Mouse (Mus musculus) forebrain, embryonic 14.5 days (tissue): ENCODE data around the gene Rasgrp2. TPM values are rescaled to one million over a fixed set of nuclear protein-coding genes. Genes with fewer than 3 reads are reported as not detected.
A peak's percentile ranks its signal among the peaks of the same experiment; 100 is the strongest.

Source experiments
- ATAC-seq: fragments of 200-750 bp; cut with Nextera tagmentation; 2 replicates; pipeline ENCODE4 v1.8.0; 2017; ENCODE audit warnings: mild to moderate bottlenecking, moderate library complexity
- DNase-seq: peaks from one replicate; pipeline ENCODE4 v3.0.0-alpha.2; 2015; ENCODE audit warnings: low spot score
- H3K27ac ChIP-seq: fragments of 300-500 bp; sonication (generic); 2 replicates; pipeline ENCODE4 v1.5.1; 2014; ENCODE audit warnings: low read depth, mild to moderate bottlenecking, control low read depth, low read length, moderate library complexity
- H3K27me3 ChIP-seq: fragments of 300-500 bp; sonication (generic); replicated peaks from 2 replicates; pipeline ENCODE4 v1.6.1; 2014; ENCODE audit warnings: low read length, control low read depth, mixed read lengths; ENCODE audit not compliant: control insufficient read depth, insufficient read depth
- H3K36me3 ChIP-seq: fragments of 300-500 bp; sonication (generic); 2 replicates; pipeline ENCODE4 v1.6.1; 2014; ENCODE audit warnings: low read length, control low read depth; ENCODE audit not compliant: control insufficient read depth, insufficient read depth
- H3K4me1 ChIP-seq: fragments of 300-500 bp; sonication (generic); 2 replicates; pipeline ENCODE4 v1.6.1; 2014; ENCODE audit warnings: antibody characterized with exemption, low read length, control low read depth; ENCODE audit not compliant: control insufficient read depth, insufficient read depth
- H3K4me2 ChIP-seq: fragments of 300-500 bp; sonication (generic); 2 replicates; pipeline ENCODE4 v1.6.1; 2014; ENCODE audit warnings: mild to moderate bottlenecking, control low read depth, low read length
- H3K4me3 ChIP-seq: fragments of 300-500 bp; sonication (generic); 2 replicates; pipeline ENCODE4 v1.5.1; 2014; ENCODE audit warnings: low read depth, low read length, control low read depth
- H3K9ac ChIP-seq: fragments of 300-500 bp; sonication (generic); 2 replicates; pipeline ENCODE4 v1.6.1; 2014; ENCODE audit warnings: mild to moderate bottlenecking, low read length, control low read depth, moderate library complexity
- H3K9me3 ChIP-seq: fragments of 300-500 bp; sonication (generic); replicated peaks from 2 replicates; pipeline ENCODE4 v1.6.1; 2016; ENCODE audit warnings: low read length, control low read depth, mixed read lengths; ENCODE audit not compliant: control insufficient read depth
- WGBS: fragments of 180-500 bp; shearing (Covaris S2); extraction: QIAGEN DNeasy Blood & Tissue Kit; methylation state at CpG from one replicate; pipeline ENCODE4 v1.1.7; 2014; 5-methylcytosine and 5-hydroxymethylcytosine counted together
- polyA plus RNA-seq: library from polyadenylated mRNA; unstranded; fragments of >200 nt; fragmentation: Nextera tagmentation; extraction: Ambion mirVana; gene quantifications from 2 replicates; pipeline ENCODE4 v1.2.1, GENCODE M21; 2014

Rasgrp2 gene
- polyA plus RNA-seq, 1 experiment from 2014 or later: 28.6 TPM

GRCm38 (mm10) chr19:6425595-6425994, 26.5 kb downstream of the Rasgrp2 start:
- peak overlapping the region; percentile 16; the same call in 1 of the 2 replicates for H3K4me2 ChIP-seq
- peaks cover 10% of the 10 kb centered on the region; the same call in 1 of the 2 replicates for H3K36me3 ChIP-seq
- H3K9ac ChIP-seq: no peak overlapping the region
- peaks cover 77% of the 10 kb centered on the region for H3K4me1 ChIP-seq
- peaks cover 35% of the 10 kb centered on the region for H3K27me3 ChIP-seq
- 10% methylated on average over 5 of the region's 5 CpGs for WGBS
- ATAC-seq (peak; percentile 43), DNase-seq (peak; percentile 84)
- H3K9me3 ChIP-seq: no peaks in the 10 kb centered on the region
- no peak overlapping the region for H3K4me3 ChIP-seq
- peak overlapping the region; percentile 52 for H3K27ac ChIP-seq

GRCm38 (mm10) chr19:6426703-6427500, 27.8 kb downstream of the Rasgrp2 start:
- ATAC-seq: peak; percentile 23
- WGBS: 5% methylated on average over 13 of the region's 13 CpGs
- Histone ChIP-seq H3K9me3 (no peaks in the 10 kb centered on the region), H3K4me1 (peaks cover 70% of the 10 kb centered on the region), H3K27me3 (peaks cover 35% of the 10 kb centered on the region), H3K27ac (peak overlapping the region; percentile 29; the same call in 1 of the 2 replicates), H3K4me2 (peak overlapping the region; percentile 67; the same call in 1 of the 2 replicates), H3K4me3 (no peak overlapping the region), H3K9ac (no peak overlapping the region), H3K36me3 (peaks cover 10% of the 10 kb centered on the region; the same call in 1 of the 2 replicates)
- peak; percentile 75 for DNase-seq

DNA sequence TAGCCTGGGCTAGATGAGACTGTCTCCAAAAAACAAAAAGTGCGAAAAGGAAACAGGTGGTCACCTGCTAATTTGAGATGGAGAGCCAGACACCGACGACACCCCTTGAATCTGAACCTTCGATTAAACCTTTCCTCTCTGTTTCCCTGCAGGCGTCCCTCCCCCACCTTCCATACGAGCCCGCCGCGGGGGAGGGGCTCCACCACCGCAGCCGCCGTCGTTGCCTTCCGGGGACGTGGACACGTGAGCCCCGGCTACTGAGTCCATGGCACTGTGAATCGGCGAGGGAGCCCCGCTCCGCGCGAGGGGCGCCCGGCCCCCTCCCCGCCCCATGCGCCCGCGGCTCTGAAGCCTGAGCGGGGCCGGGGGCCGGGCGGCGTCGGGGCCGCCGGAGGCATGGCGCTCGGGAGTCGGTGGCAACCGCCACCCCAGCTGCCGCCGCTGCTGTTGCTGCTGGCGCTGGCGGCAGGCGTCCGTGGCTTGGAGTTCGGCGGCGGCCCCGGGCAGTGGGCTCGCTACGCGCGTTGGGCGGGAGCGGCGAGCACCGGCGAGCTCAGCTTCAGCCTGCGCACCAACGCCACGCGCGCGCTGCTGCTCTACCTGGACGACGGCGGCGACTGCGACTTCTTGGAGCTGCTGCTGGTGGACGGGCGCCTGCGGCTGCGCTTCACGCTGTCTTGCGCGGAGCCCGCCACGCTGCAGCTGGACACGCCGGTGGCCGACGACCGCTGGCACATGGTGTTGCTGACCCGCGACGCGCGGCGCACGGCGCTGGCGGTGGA, 28.7 kb downstream of the Rasgrp2 start:
- Histone ChIP-seq H3K27me3 (peaks cover 35% of the 10 kb centered on the region), H3K4me1 (peaks cover 65% of the 10 kb centered on the region)

DNA sequence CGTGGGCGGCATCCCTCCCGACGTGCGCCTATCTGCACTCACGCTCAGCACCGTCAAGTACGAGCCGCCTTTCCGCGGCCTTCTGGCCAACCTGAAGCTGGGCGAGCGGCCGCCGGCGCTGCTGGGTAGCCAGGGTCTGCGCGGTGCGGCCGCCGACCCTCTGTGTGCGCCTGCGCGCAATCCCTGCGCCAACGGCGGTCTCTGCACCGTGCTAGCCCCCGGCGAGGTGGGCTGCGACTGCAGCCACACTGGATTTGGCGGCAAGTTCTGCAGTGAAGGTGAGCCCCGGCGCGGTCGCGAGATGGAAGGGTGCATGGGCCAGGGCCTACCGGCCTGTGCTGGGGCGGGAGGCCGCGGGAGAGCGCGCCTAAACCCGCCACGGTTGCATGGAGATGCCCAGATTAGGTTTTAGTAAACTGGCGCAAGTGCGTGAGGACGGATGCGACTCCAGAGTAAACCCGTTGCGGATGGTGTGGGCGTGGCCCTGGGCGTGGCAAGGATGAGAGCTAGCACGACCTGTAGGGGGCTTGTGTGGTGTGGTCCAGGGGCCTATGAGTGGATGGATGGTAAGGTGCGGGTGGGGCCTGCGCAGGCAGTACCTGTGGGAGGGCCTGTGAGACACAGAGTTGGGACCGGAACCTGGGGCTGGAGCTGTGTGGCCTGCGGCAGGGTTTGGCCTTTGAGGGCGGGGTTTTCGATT, 29.5 kb downstream of the Rasgrp2 start:
- no peaks in the 10 kb centered on the region for H3K9me3 ChIP-seq
- peak; percentile 42 for ATAC-seq
- peak overlapping the region; percentile 67 for H3K4me2 ChIP-seq
- peaks cover 59% of the 10 kb centered on the region for H3K4me1 ChIP-seq
- peaks cover 35% of the 10 kb centered on the region for H3K27me3 ChIP-seq
- peak; percentile 55 for DNase-seq
- peak overlapping the region; percentile 49 for H3K9ac ChIP-seq
- no peak overlapping the region for H3K27ac ChIP-seq
- peaks cover 10% of the 10 kb centered on the region; the same call in 1 of the 2 replicates for H3K36me3 ChIP-seq
- peak overlapping the region; percentile 32 for H3K4me3 ChIP-seq
- under 1% methylated on average over 60 of the region's 60 CpGs for WGBS

More for the DNA sequence above, 28.7 kb downstream of the Rasgrp2 start:
- peak overlapping the region; percentile 67 for H3K4me2 ChIP-seq
- no peaks in the 10 kb centered on the region for H3K9me3 ChIP-seq
- peak overlapping the region; percentile 32 for H3K4me3 ChIP-seq
- H3K27ac ChIP-seq: peak overlapping the region; percentile 39; the same call in 1 of the 2 replicates
- peaks cover 10% of the 10 kb centered on the region; the same call in 1 of the 2 replicates for H3K36me3 ChIP-seq
- DNase-seq (peak; percentile 32), ATAC-seq (no peak)
- peak overlapping the region; percentile 49 for H3K9ac ChIP-seq
- under 1% methylated on average over 76 of the region's 94 CpGs for WGBS

DNA sequence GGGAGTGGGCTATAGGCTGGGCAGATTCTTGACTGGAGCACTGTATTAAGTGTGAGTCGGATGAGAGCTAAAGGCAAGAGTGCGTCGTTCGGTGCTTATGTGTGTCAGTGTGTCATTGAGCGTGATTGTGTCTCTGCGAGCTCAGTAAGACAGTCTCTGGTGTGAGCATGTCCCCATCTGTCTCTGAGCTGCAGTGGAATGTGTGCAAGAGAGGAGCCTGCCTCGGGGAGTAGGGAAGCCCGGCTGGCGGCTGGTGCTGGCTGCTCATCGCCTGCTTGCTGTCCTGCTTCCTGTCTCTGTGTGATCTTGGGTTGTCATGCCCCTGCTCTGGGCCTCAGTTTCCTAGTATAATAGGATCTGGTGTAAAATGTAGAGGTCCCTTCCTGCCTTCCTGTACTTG, 43.9 kb downstream of the Rasgrp2 start:
- H3K9me3 ChIP-seq: no peaks in the 10 kb centered on the region
- H3K4me2 ChIP-seq: no peak overlapping the region
- no peak overlapping the region for H3K27ac ChIP-seq
- ATAC-seq: no peak
- DNase-seq: no peak
- no peak overlapping the region for H3K4me3 ChIP-seq
- 74% methylated on average over 10 of the region's 10 CpGs for WGBS
- no peak overlapping the region for H3K9ac ChIP-seq
- peaks cover 45% of the 10 kb centered on the region for H3K4me1 ChIP-seq
- no peaks in the 10 kb centered on the region for H3K36me3 ChIP-seq
- no peaks in the 10 kb centered on the region for H3K27me3 ChIP-seq

- Histone ChIP-seq H3K4me3 (no peak overlapping the region), H3K4me1 (peaks cover 51% of the 10 kb centered on the region), H3K9me3 (no peaks in the 10 kb centered on the region), H3K27ac (peak overlapping the region; percentile 67), H3K27me3 (no peaks in the 10 kb centered on the region), H3K4me2 (peak overlapping the region; percentile 18), H3K9ac (peak overlapping the region; percentile 25; the same call in 1 of the 2 replicates), H3K36me3 (no peaks in the 10 kb centered on the region)
- WGBS: 5% methylated on average over 10 of the region's 10 CpGs
- peak; percentile 94 for ATAC-seq
- DNase-seq: peak; percentile 91
Observed at GRCm38 (mm10) chr19:6445761-6446423, 46.8 kb downstream of the Rasgrp2 start.

GRCm38 (mm10) chr19:6446736-6447437, 47.7 kb downstream of the Rasgrp2 start:
- no peaks in the 10 kb centered on the region for H3K36me3 ChIP-seq
- H3K4me3 ChIP-seq: no peak overlapping the region
- WGBS: 37% methylated on average over 7 of the region's 7 CpGs
- peak overlapping the region; percentile 67 for H3K27ac ChIP-seq
- H3K4me2 ChIP-seq: peak overlapping the region; percentile 18; the same call in 1 of the 2 replicates
- ATAC-seq (no peak), DNase-seq (no peak)
- H3K4me1 ChIP-seq: peaks cover 56% of the 10 kb centered on the region
- peak overlapping the region; percentile 32 for H3K9ac ChIP-seq
- H3K27me3 ChIP-seq: no peaks in the 10 kb centered on the region
- H3K9me3 ChIP-seq: no peaks in the 10 kb centered on the region
